Mouse (Mus musculus) liver, postnatal 0 days (tissue): ENCODE measurements around the gene Epha2. TPM values are rescaled to one million over a fixed set of nuclear protein-coding genes. Genes with fewer than 3 reads are reported as not detected.

Experiments
- ATAC-seq: fragments of 200-750 bp; cut with Nextera tagmentation; 2 replicates; pipeline ENCODE4 v1.8.0; 2017; ENCODE audit warnings: mild to moderate bottlenecking, moderate library complexity
- DNase-seq: peaks from one replicate; pipeline ENCODE4 v3.0.0-alpha.2; 2016
- H3K27ac ChIP-seq: fragments of 300-500 bp; sonication (generic); 2 replicates; pipeline ENCODE4 v1.5.1; 2014; ENCODE audit warnings: antibody characterized with exemption, moderate library complexity, mild to moderate bottlenecking, low read depth
- H3K27me3 ChIP-seq: fragments of 300-500 bp; sonication (generic); 2 replicates; pipeline ENCODE4 v1.6.1; 2014; ENCODE audit warnings: low read length, control low read depth, mixed read lengths; ENCODE audit not compliant: insufficient read depth
- H3K36me3 ChIP-seq: fragments of 300-500 bp; sonication (generic); replicated peaks from 2 replicates; pipeline ENCODE4 v1.6.1; 2014; ENCODE audit warnings: mild to moderate bottlenecking, control low read depth, low read length, moderate library complexity, mixed read lengths; ENCODE audit not compliant: insufficient read depth
- H3K4me1 ChIP-seq: fragments of 300-500 bp; sonication (generic); 2 replicates; pipeline ENCODE4 v1.6.1; 2014; ENCODE audit warnings: antibody characterized with exemption, mild to moderate bottlenecking, control low read depth; ENCODE audit not compliant: insufficient read depth
- H3K4me2 ChIP-seq: fragments of 300-500 bp; sonication (generic); 2 replicates; pipeline ENCODE4 v1.6.1; 2014; ENCODE audit warnings: low read depth, mild to moderate bottlenecking, low read length, moderate library complexity, mixed read lengths
- H3K4me3 ChIP-seq: fragments of 300-500 bp; sonication (generic); 2 replicates; pipeline ENCODE4 v1.5.1; 2014; ENCODE audit warnings: low read depth, low read length
- H3K9ac ChIP-seq: fragments of 300-500 bp; sonication (generic); replicated peaks from 2 replicates; pipeline ENCODE4 v1.6.1; 2014; ENCODE audit warnings: mild to moderate bottlenecking, moderate library complexity
- H3K9me3 ChIP-seq: fragments of 300-500 bp; sonication (generic); 2 replicates; pipeline ENCODE4 v1.6.1; 2016; ENCODE audit warnings: mild to moderate bottlenecking, control low read depth, low read length, mixed read lengths
- CTCF ChIP-seq: sonication (generic); IDR thresholded peaks from 2 replicates; pipeline ENCODE4 v1.5.1; 2016; ENCODE audit warnings: antibody characterized with exemption, low read depth
- EP300 ChIP-seq: IDR thresholded peaks from 2 replicates; pipeline ENCODE4 v1.6.1; 2016; ENCODE audit warnings: antibody characterized with exemption, low read depth, mild to moderate bottlenecking
- WGBS: fragments of 180-500 bp; shearing (Covaris S2); extraction: QIAGEN DNeasy Blood & Tissue Kit; methylation state at CpG from one replicate; pipeline ENCODE4 v1.1.7; 2014; ENCODE audit not compliant: insufficient replicate concordance; 5-methylcytosine and 5-hydroxymethylcytosine counted together
- polyA plus RNA-seq: library from polyadenylated mRNA; unstranded; fragments of >200 nt; fragmentation: Nextera tagmentation; extraction: Ambion mirVana; gene quantifications from 2 replicates; pipeline ENCODE4 v1.2.1, GENCODE M21; 2015

Gene Epha2
- polyA plus RNA-seq, 1 experiment from 2014 or later: 1.5 TPM

GRCm38 (mm10) chr4:141304223-141304611 is 3.2 kb downstream of the Epha2 start:
- 46% methylated on average over 4 of the region's 4 CpGs for WGBS
- Histone ChIP-seq H3K4me3 (no peak overlapping the region), H3K36me3 (peaks cover 4% of the 10 kb centered on the region; the same call in 1 of the 2 replicates), H3K9ac (no peak overlapping the region), H3K27me3 (peaks cover 25% of the 10 kb centered on the region), H3K4me2 (peak overlapping the region; percentile 82; the same call in 1 of the 2 replicates), H3K4me1 (peaks cover 25% of the 10 kb centered on the region), H3K27ac (no peak overlapping the region), H3K9me3 (no peaks in the 10 kb centered on the region)
- no peak for TF ChIP-seq EP300
- no peak for TF ChIP-seq CTCF
- no peak for DNase-seq
- no peak for ATAC-seq

- no peaks in the 10 kb centered on the region for H3K9me3 ChIP-seq
- WGBS: 59% methylated on average over 8 of the region's 8 CpGs
- no peak overlapping the region for H3K4me3 ChIP-seq
- DNase-seq (no peak), ATAC-seq (no peak)
- H3K27ac ChIP-seq: no peak overlapping the region
- no peak for TF ChIP-seq CTCF
- TF ChIP-seq EP300: no peak
- H3K9ac ChIP-seq: no peak overlapping the region
- H3K36me3 ChIP-seq: peaks cover 4% of the 10 kb centered on the region; the same call in 1 of the 2 replicates
- peaks cover 29% of the 10 kb centered on the region for H3K4me1 ChIP-seq
- H3K4me2 ChIP-seq: no peak overlapping the region
- peaks cover 12% of the 10 kb centered on the region for H3K27me3 ChIP-seq
These were observed 5.0 kb downstream of the Epha2 start for GRCm38 (mm10) chr4:141306057-141306456.

GRCm38 (mm10) chr4:141308381-141308780 is 7.3 kb downstream of the Epha2 start:
- 79% methylated on average over 22 of the region's 22 CpGs for WGBS
- H3K4me3 ChIP-seq: no peak overlapping the region
- no peaks in the 10 kb centered on the region for H3K27me3 ChIP-seq
- H3K4me2 ChIP-seq: no peak overlapping the region
- no peak for ATAC-seq
- no peak for DNase-seq
- H3K4me1 ChIP-seq: peaks cover 41% of the 10 kb centered on the region
- no peak overlapping the region for H3K9ac ChIP-seq
- peaks cover 4% of the 10 kb centered on the region; the same call in 1 of the 2 replicates for H3K36me3 ChIP-seq
- no peak overlapping the region for H3K27ac ChIP-seq
- TF ChIP-seq EP300 (no peak), CTCF (no peak)
- no peaks in the 10 kb centered on the region for H3K9me3 ChIP-seq

GRCm38 (mm10) chr4:141308857-141309772 is 8.1 kb downstream of the Epha2 start:
- Histone ChIP-seq H3K4me3 (no peak overlapping the region), H3K9ac (no peak overlapping the region)

GRCm38 (mm10) chr4:141309773-141310145 is 8.7 kb downstream of the Epha2 start:
- peak; percentile 52 for DNase-seq
- no peak for TF ChIP-seq CTCF
- TF ChIP-seq EP300: no peak
- H3K9me3 ChIP-seq: no peaks in the 10 kb centered on the region
- peak overlapping the region; percentile 55 for H3K27ac ChIP-seq
- H3K36me3 ChIP-seq: peaks cover 4% of the 10 kb centered on the region; the same call in 1 of the 2 replicates
- H3K27me3 ChIP-seq: no peaks in the 10 kb centered on the region
- H3K9ac ChIP-seq: no peak overlapping the region
- no peak overlapping the region for H3K4me3 ChIP-seq
- H3K4me1 ChIP-seq: peaks cover 40% of the 10 kb centered on the region
- H3K4me2 ChIP-seq: no peak overlapping the region
- ATAC-seq: peak; percentile 47
- 57% methylated on average over 10 of the region's 10 CpGs for WGBS

More at GRCm38 (mm10) chr4:141308857-141309772, 8.1 kb downstream of the Epha2 start:
- H3K4me1 ChIP-seq: peaks cover 42% of the 10 kb centered on the region
- ATAC-seq (no peak), DNase-seq (no peak)
- TF ChIP-seq EP300 (no peak), CTCF (no peak)
- peaks cover 4% of the 10 kb centered on the region; the same call in 1 of the 2 replicates for H3K36me3 ChIP-seq
- peak overlapping the region; percentile 55 for H3K27ac ChIP-seq
- no peak overlapping the region for H3K4me2 ChIP-seq
- no peaks in the 10 kb centered on the region for H3K9me3 ChIP-seq
- 81% methylated on average over 34 of the region's 34 CpGs for WGBS
- no peaks in the 10 kb centered on the region for H3K27me3 ChIP-seq

GRCm38 (mm10) chr4:141310191-141310606 is 9.2 kb downstream of the Epha2 start:
- Histone ChIP-seq H3K36me3 (peaks cover 4% of the 10 kb centered on the region; the same call in 1 of the 2 replicates), H3K9me3 (no peaks in the 10 kb centered on the region), H3K27me3 (no peaks in the 10 kb centered on the region), H3K9ac (no peak overlapping the region), H3K27ac (peak overlapping the region; percentile 55; the same call in 1 of the 2 replicates), H3K4me1 (peaks cover 40% of the 10 kb centered on the region), H3K4me3 (no peak overlapping the region), H3K4me2 (no peak overlapping the region)
- ATAC-seq (peak; percentile 44), DNase-seq (peak; percentile 55)
- TF ChIP-seq CTCF: no peak
- TF ChIP-seq EP300: no peak
- 31% methylated on average over 8 of the region's 8 CpGs for whole genome bisulfite sequencing
